Mouse (Mus musculus): ENCODE measurements around the gene Glis2. TPM values are rescaled to one million over a fixed set of nuclear protein-coding genes. Genes with fewer than 3 reads are reported as not detected.

Glis2 gene
- polyA plus RNA-seq, 1 experiment from 2014 or later: 31.0 TPM

- Histone ChIP-seq H3K9ac (replicated peaks; ENCODE audit: low read depth, low read length) (0 out of 2 replicates have a peak overlapping the region, but pooled peaks have one; percentile 3), H3K27ac (ENCODE audit: low read length) (peak overlapping the region; percentile 93), H3K9me3 (ENCODE audit: control insufficient read depth, low read depth, low read length) (no peaks in the 10 kb centered on the region), H3K27me3 (ENCODE audit: control insufficient read depth, insufficient read depth, low read length) (no peaks in the 10 kb centered on the region), H3K4me2 (replicated peaks; ENCODE audit: low read depth, low read length) (peak overlapping the region; percentile 52), H3K36me3 (ENCODE audit: control insufficient read depth, insufficient read depth, low read length) (no peaks in the 10 kb centered on the region; the same call in 1 of the 2 replicates), H3K4me1 (ENCODE audit: control insufficient read depth, insufficient read depth, low read length) (peaks cover 47% of the 10 kb centered on the region), H3K4me3 (ENCODE audit: low read depth, low read length) (peak overlapping the region; percentile 72)
- 14% methylated on average over 13 of the region's 13 CpGs for WGBS
- ATAC-seq (ENCODE audit: insufficient number of reproducible peaks, insufficient read depth, low FRiP score, low read depth): peak; percentile 68
Observed at GRCm38 (mm10) chr16:4642190-4642589, 47.7 kb downstream of the Glis2 start.

GRCm38 (mm10) chr16:4642937-4643336 lies 48.4 kb downstream of the Glis2 start:
- no peak for ATAC-seq (ENCODE audit: insufficient number of reproducible peaks, insufficient read depth, low FRiP score, low read depth)
- no peak overlapping the region for H3K9ac ChIP-seq (replicated peaks; ENCODE audit: low read depth, low read length)

GRCm38 (mm10) chr16:4643670-4644419 lies 49.3 kb downstream of the Glis2 start:
- Histone ChIP-seq H3K4me1 (ENCODE audit: control insufficient read depth, insufficient read depth, low read length) (peaks cover 55% of the 10 kb centered on the region), H3K9me3 (ENCODE audit: control insufficient read depth, low read depth, low read length) (no peaks in the 10 kb centered on the region), H3K27ac (ENCODE audit: low read length) (no peak overlapping the region), H3K4me2 (replicated peaks; ENCODE audit: low read depth, low read length) (no peak overlapping the region), H3K4me3 (ENCODE audit: low read depth, low read length) (no peak overlapping the region), H3K36me3 (ENCODE audit: control insufficient read depth, insufficient read depth, low read length) (peaks cover 12% of the 10 kb centered on the region; the same call in 1 of the 2 replicates), H3K27me3 (ENCODE audit: control insufficient read depth, insufficient read depth, low read length) (no peaks in the 10 kb centered on the region), H3K9ac (replicated peaks; ENCODE audit: low read depth, low read length) (no peak overlapping the region)
- no peak for ATAC-seq (ENCODE audit: insufficient number of reproducible peaks, insufficient read depth, low FRiP score, low read depth)
- WGBS: 64% methylated on average over 11 of the region's 11 CpGs

More at GRCm38 (mm10) chr16:4642937-4643336, 48.4 kb downstream of the Glis2 start:
- 77% methylated on average over 6 of the region's 6 CpGs for WGBS
- peak overlapping the region; percentile 52 for H3K4me2 ChIP-seq (replicated peaks; ENCODE audit: low read depth, low read length)
- peak overlapping the region; percentile 72; the same call in 1 of the 2 replicates for H3K4me3 ChIP-seq (ENCODE audit: low read depth, low read length)
- H3K9me3 ChIP-seq (ENCODE audit: control insufficient read depth, low read depth, low read length): no peaks in the 10 kb centered on the region
- peaks cover 3% of the 10 kb centered on the region; the same call in 1 of the 2 replicates for H3K36me3 ChIP-seq (ENCODE audit: control insufficient read depth, insufficient read depth, low read length)
- H3K27me3 ChIP-seq (ENCODE audit: control insufficient read depth, insufficient read depth, low read length): no peaks in the 10 kb centered on the region
- peaks cover 54% of the 10 kb centered on the region for H3K4me1 ChIP-seq (ENCODE audit: control insufficient read depth, insufficient read depth, low read length)
- H3K27ac ChIP-seq (ENCODE audit: low read length): peak overlapping the region; percentile 93

- peaks cover 52% of the 10 kb centered on the region for H3K4me1 ChIP-seq (ENCODE audit: control insufficient read depth, insufficient read depth, low read length)
- no peak overlapping the region for H3K27ac ChIP-seq (ENCODE audit: low read length)
- H3K36me3 ChIP-seq (ENCODE audit: control insufficient read depth, insufficient read depth, low read length): peaks cover 33% of the 10 kb centered on the region
- no peak for ATAC-seq (ENCODE audit: insufficient number of reproducible peaks, insufficient read depth, low FRiP score, low read depth)
- H3K9me3 ChIP-seq (ENCODE audit: control insufficient read depth, low read depth, low read length): no peaks in the 10 kb centered on the region
- H3K4me2 ChIP-seq (replicated peaks; ENCODE audit: low read depth, low read length): no peak overlapping the region
- WGBS: 76% methylated on average over 4 of the region's 4 CpGs
- H3K4me3 ChIP-seq (ENCODE audit: low read depth, low read length): no peak overlapping the region
- no peaks in the 10 kb centered on the region for H3K27me3 ChIP-seq (ENCODE audit: control insufficient read depth, insufficient read depth, low read length)
- no peak overlapping the region for H3K9ac ChIP-seq (replicated peaks; ENCODE audit: low read depth, low read length)
Observed at GRCm38 (mm10) chr16:4645867-4646266, 51.4 kb downstream of the Glis2 start.

DNA sequence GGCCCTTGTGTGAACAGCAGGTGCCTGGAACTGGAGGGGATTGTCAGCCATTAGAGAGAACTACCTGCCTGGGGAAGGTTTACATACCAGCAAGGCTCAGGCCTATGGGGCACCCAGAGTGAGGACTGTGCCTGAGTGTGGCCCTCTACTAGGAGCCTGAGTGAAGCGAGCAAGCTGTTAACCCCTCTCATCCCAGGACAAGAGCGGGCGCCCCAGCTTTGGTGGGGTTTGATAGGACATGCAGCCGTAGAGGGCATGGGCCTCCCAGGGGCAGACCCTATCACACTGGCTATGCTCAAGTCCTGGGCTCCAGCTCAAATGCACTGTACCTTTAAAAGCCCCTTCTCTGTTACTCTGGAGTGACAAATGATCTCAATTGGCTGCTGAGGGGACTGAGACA lies 52.3 kb downstream of the Glis2 start:
- Histone ChIP-seq H3K36me3 (ENCODE audit: control insufficient read depth, insufficient read depth, low read length) (peaks cover 36% of the 10 kb centered on the region), H3K4me1 (ENCODE audit: control insufficient read depth, insufficient read depth, low read length) (peaks cover 44% of the 10 kb centered on the region), H3K27me3 (ENCODE audit: control insufficient read depth, insufficient read depth, low read length) (no peaks in the 10 kb centered on the region), H3K4me3 (ENCODE audit: low read depth, low read length) (no peak overlapping the region), H3K27ac (ENCODE audit: low read length) (peak overlapping the region; percentile 61; the same call in 1 of the 2 replicates), H3K9me3 (ENCODE audit: control insufficient read depth, low read depth, low read length) (no peaks in the 10 kb centered on the region), H3K9ac (replicated peaks; ENCODE audit: low read depth, low read length) (no peak overlapping the region), H3K4me2 (replicated peaks; ENCODE audit: low read depth, low read length) (no peak overlapping the region)
- WGBS: 59% methylated on average over 4 of the region's 4 CpGs
- ATAC-seq (ENCODE audit: insufficient number of reproducible peaks, insufficient read depth, low FRiP score, low read depth): no peak

GRCm38 (mm10) chr16:4647651-4648141 lies 53.2 kb downstream of the Glis2 start:
- Histone ChIP-seq H3K4me1 (ENCODE audit: control insufficient read depth, insufficient read depth, low read length) (peaks cover 35% of the 10 kb centered on the region), H3K9me3 (ENCODE audit: control insufficient read depth, low read depth, low read length) (no peaks in the 10 kb centered on the region), H3K27me3 (ENCODE audit: control insufficient read depth, insufficient read depth, low read length) (no peaks in the 10 kb centered on the region), H3K27ac (ENCODE audit: low read length) (peak overlapping the region; percentile 61; the same call in 1 of the 2 replicates), H3K36me3 (ENCODE audit: control insufficient read depth, insufficient read depth, low read length) (peaks cover 36% of the 10 kb centered on the region), H3K9ac (replicated peaks; ENCODE audit: low read depth, low read length) (no peak overlapping the region), H3K4me2 (replicated peaks; ENCODE audit: low read depth, low read length) (no peak overlapping the region), H3K4me3 (ENCODE audit: low read depth, low read length) (no peak overlapping the region)
- WGBS: 65% methylated on average over 13 of the region's 13 CpGs
- no peak for ATAC-seq (ENCODE audit: insufficient number of reproducible peaks, insufficient read depth, low FRiP score, low read depth)

GRCm38 (mm10) chr16:4648416-4649023 lies 54.0 kb downstream of the Glis2 start:
- no peaks in the 10 kb centered on the region for H3K9me3 ChIP-seq (ENCODE audit: control insufficient read depth, low read depth, low read length)
- WGBS: 88% methylated on average over 28 of the region's 28 CpGs
- ATAC-seq (ENCODE audit: insufficient number of reproducible peaks, insufficient read depth, low FRiP score, low read depth): no peak
- peaks cover 27% of the 10 kb centered on the region for H3K4me1 ChIP-seq (ENCODE audit: control insufficient read depth, insufficient read depth, low read length)
- H3K27me3 ChIP-seq (ENCODE audit: control insufficient read depth, insufficient read depth, low read length): no peaks in the 10 kb centered on the region
- no peak overlapping the region for H3K4me2 ChIP-seq (replicated peaks; ENCODE audit: low read depth, low read length)
- peaks cover 36% of the 10 kb centered on the region for H3K36me3 ChIP-seq (ENCODE audit: control insufficient read depth, insufficient read depth, low read length)
- H3K4me3 ChIP-seq (ENCODE audit: low read depth, low read length): no peak overlapping the region
- H3K9ac ChIP-seq (replicated peaks; ENCODE audit: low read depth, low read length): no peak overlapping the region
- no peak overlapping the region for H3K27ac ChIP-seq (ENCODE audit: low read length)

GRCm38 (mm10) chr16:4649211-4649610 lies 54.7 kb downstream of the Glis2 start:
- no peak overlapping the region for H3K4me3 ChIP-seq (ENCODE audit: low read depth, low read length)
- H3K4me1 ChIP-seq (ENCODE audit: control insufficient read depth, insufficient read depth, low read length): peaks cover 20% of the 10 kb centered on the region
- H3K9ac ChIP-seq (replicated peaks; ENCODE audit: low read depth, low read length): no peak overlapping the region
- H3K27me3 ChIP-seq (ENCODE audit: control insufficient read depth, insufficient read depth, low read length): no peaks in the 10 kb centered on the region
- no peak overlapping the region for H3K4me2 ChIP-seq (replicated peaks; ENCODE audit: low read depth, low read length)
- WGBS: 86% methylated on average over 5 of the region's 5 CpGs
- no peaks in the 10 kb centered on the region for H3K9me3 ChIP-seq (ENCODE audit: control insufficient read depth, low read depth, low read length)
- H3K36me3 ChIP-seq (ENCODE audit: control insufficient read depth, insufficient read depth, low read length): peaks cover 40% of the 10 kb centered on the region
- no peak overlapping the region for H3K27ac ChIP-seq (ENCODE audit: low read length)
- ATAC-seq (ENCODE audit: insufficient number of reproducible peaks, insufficient read depth, low FRiP score, low read depth): no peak

All from stomach, embryonic 14.5 days (tissue).